Mouse (Mus musculus): ENCODE results near the gene Rsph14. TPM values are rescaled to one million over a fixed set of nuclear protein-coding genes. Genes with fewer than 3 reads are reported as not detected.

Rsph14 gene
- total RNA-seq (2012; rRNA removed): 0.18 TPM in 1 of 2 replicates, not detected in the other

DNA sequence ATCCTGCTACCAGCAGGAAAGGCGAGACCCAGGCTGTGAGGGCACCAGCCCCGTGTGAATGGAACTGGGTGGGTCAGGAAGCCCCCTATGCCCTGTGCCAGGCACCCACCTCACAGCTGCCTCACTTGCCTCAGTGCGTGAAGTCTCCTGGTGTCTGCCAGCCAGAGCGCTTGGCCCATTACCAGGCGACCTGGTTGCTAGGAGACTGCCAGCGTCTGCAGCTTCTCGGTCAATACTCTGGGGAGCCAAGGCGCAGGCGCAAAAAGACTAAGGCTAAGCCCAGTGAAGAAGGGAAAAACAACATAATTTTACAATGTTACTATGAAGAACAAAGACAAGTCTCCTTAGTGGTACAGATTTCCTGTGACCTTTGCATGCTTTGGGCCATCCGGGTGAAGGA lies at the start of gene Rsph14:
Gene Rsph14, minus strand, starts transcription at position 192 of the 400 bp plus-strand sequence.
- TF ChIP-seq ZNF384 (IDR thresholded peaks at IDR 0.05; ENCODE audit: low read depth, low read length) (no peak), ZC3H11A (IDR thresholded peaks at IDR 0.05; ENCODE audit: borderline replicate concordance, low read depth, low read length) (no peak), HCFC1 (IDR thresholded peaks at IDR 0.05; ENCODE audit: borderline replicate concordance, insufficient read depth, low read length) (no peak), CHD2 (IDR thresholded peaks at IDR 0.05; ENCODE audit: low read depth, low read length) (no peak), MAFK (IDR thresholded peaks at IDR 0.05; ENCODE audit: insufficient read depth, low read depth, low read length) (no peak)
- no peak within 1 kb of the TSS for H3K27ac ChIP-seq (ENCODE audit: insufficient read depth, low read depth, low read length, poor library complexity, severe bottlenecking)
- no peak within 1 kb of the TSS for H3K4me3 ChIP-seq (ENCODE audit: insufficient read depth in 1 of 2, low read depth in 1 of 2, low read length in 2 of 2, poor library complexity in 1 of 2, severe bottlenecking in 1 of 2)
- in situ Hi-C loops (cut with MboI; ENCODE audit: low sequenced_read_pairs in 2 of 2, unreplicated experiment in 2 of 2): no loop called here
- no peak for DNase-seq (ENCODE audit: low read depth, low spot score)
- peaks cover 0 to 5% of the 10 kb centered on the region in 2 experiments; a peak in 1 of 4 replicates for H3K4me1 ChIP-seq (ENCODE audit: control insufficient read depth in 2 of 2, insufficient read depth in 2 of 2, low read length in 2 of 2, poor library complexity in 1 of 2)
- H3K9ac ChIP-seq (ENCODE audit: insufficient read depth, low read depth, low read length, poor library complexity, severe bottlenecking): no peak within 1 kb of the TSS
- H3K9me3 ChIP-seq (ENCODE audit: control insufficient read depth, insufficient read depth, low read depth, low read length): no peaks in the 10 kb centered on the region
- H3K36me3 ChIP-seq (ENCODE audit: control insufficient read depth, insufficient read depth, low read length, poor library complexity, severe bottlenecking): no peaks in the 10 kb centered on the region

- H3K4me1 ChIP-seq (ENCODE audit: control insufficient read depth in 2 of 2, insufficient read depth in 2 of 2, low read length in 2 of 2, poor library complexity in 1 of 2): no peaks in the 10 kb centered on the region
- H3K27ac ChIP-seq (ENCODE audit: insufficient read depth, low read depth, low read length, poor library complexity, severe bottlenecking): no peak overlapping the region
- no peak overlapping the region for H3K9ac ChIP-seq (ENCODE audit: insufficient read depth, low read depth, low read length, poor library complexity, severe bottlenecking)
- in situ Hi-C loops (cut with MboI; ENCODE audit: low sequenced_read_pairs in 2 of 2, unreplicated experiment in 2 of 2): no loop called here
- no peak for TF ChIP-seq CHD2 (IDR thresholded peaks at IDR 0.05; ENCODE audit: low read depth, low read length)
- TF ChIP-seq ZC3H11A (IDR thresholded peaks at IDR 0.05; ENCODE audit: borderline replicate concordance, low read depth, low read length): no peak
- no peak for TF ChIP-seq HCFC1 (IDR thresholded peaks at IDR 0.05; ENCODE audit: borderline replicate concordance, insufficient read depth, low read length)
- no peak for TF ChIP-seq MAFK (IDR thresholded peaks at IDR 0.05; ENCODE audit: insufficient read depth, low read depth, low read length)
- TF ChIP-seq ZNF384 (IDR thresholded peaks at IDR 0.05; ENCODE audit: low read depth, low read length): no peak
- no peaks in the 10 kb centered on the region for H3K9me3 ChIP-seq (ENCODE audit: control insufficient read depth, insufficient read depth, low read depth, low read length)
- no peak overlapping the region for H3K4me3 ChIP-seq (ENCODE audit: insufficient read depth in 1 of 2, low read depth in 1 of 2, low read length in 2 of 2, poor library complexity in 1 of 2, severe bottlenecking in 1 of 2)
- no peak for DNase-seq (ENCODE audit: low read depth, low spot score)
- H3K36me3 ChIP-seq (ENCODE audit: control insufficient read depth, insufficient read depth, low read length, poor library complexity, severe bottlenecking): no peaks in the 10 kb centered on the region
Observed at GRCm38 (mm10) chr10:75078174-75079128, 46.1 kb upstream of the Rsph14 start.

GRCm38 (mm10) chr10:75075665-75076064 lies 43.3 kb upstream of the Rsph14 start:
- Histone ChIP-seq H3K27ac (ENCODE audit: insufficient read depth, low read depth, low read length, poor library complexity, severe bottlenecking) (no peak overlapping the region), H3K9me3 (ENCODE audit: control insufficient read depth, insufficient read depth, low read depth, low read length) (no peaks in the 10 kb centered on the region), H3K9ac (ENCODE audit: insufficient read depth, low read depth, low read length, poor library complexity, severe bottlenecking) (no peak overlapping the region), H3K4me1 (ENCODE audit: control insufficient read depth in 2 of 2, insufficient read depth in 2 of 2, low read length in 2 of 2, poor library complexity in 1 of 2) (no peaks in the 10 kb centered on the region), H3K4me3 (ENCODE audit: insufficient read depth in 1 of 2, low read depth in 1 of 2, low read length in 2 of 2, poor library complexity in 1 of 2, severe bottlenecking in 1 of 2) (no peak overlapping the region), H3K36me3 (ENCODE audit: control insufficient read depth, insufficient read depth, low read length, poor library complexity, severe bottlenecking) (no peaks in the 10 kb centered on the region)
- TF ChIP-seq MAFK (IDR thresholded peaks at IDR 0.05; ENCODE audit: insufficient read depth, low read depth, low read length): no peak
- TF ChIP-seq ZC3H11A (IDR thresholded peaks at IDR 0.05; ENCODE audit: borderline replicate concordance, low read depth, low read length): no peak
- no peak for TF ChIP-seq CHD2 (IDR thresholded peaks at IDR 0.05; ENCODE audit: low read depth, low read length)
- TF ChIP-seq ZNF384 (IDR thresholded peaks at IDR 0.05; ENCODE audit: low read depth, low read length): no peak
- no peak for TF ChIP-seq HCFC1 (IDR thresholded peaks at IDR 0.05; ENCODE audit: borderline replicate concordance, insufficient read depth, low read length)
- in situ Hi-C loops (cut with MboI; ENCODE audit: low sequenced_read_pairs in 2 of 2, unreplicated experiment in 2 of 2): no loop called here
- no peak for DNase-seq (ENCODE audit: low read depth, low spot score)

DNA sequence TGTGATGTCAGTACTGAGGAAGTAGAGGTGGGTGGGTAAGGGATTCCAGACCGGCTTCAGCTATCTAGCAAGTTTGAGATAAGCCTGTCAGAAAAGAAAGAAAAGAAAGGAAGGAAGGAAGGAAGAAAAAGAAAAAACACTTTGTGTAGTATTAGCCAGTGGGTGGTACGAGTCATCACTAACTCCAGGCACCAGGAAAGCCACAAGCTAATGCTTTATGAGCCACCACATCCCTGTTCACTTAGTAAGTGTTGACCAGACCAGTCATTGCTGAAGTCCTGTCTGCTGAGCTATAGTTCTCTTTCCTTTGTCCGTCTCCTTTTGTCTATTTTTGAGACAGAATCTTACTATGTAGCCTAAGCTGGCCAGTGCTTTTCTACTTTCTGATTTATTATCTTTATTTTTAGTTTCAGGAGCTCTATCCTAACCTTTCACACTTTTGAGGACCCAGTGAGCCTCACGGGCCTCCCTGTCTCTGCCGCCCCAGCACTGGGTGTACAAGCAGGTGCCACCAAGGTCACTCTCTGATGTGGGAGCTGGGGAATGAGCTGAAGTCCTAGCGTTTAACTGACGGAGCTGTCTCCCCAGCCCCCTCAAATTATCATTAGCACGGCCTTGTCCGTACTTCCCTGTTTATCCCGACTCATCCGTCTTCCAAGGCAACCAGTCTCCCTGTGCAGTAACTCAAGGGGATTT lies 38.0 kb upstream of the Rsph14 start:
- Histone ChIP-seq H3K4me1 (ENCODE audit: control insufficient read depth in 2 of 2, insufficient read depth in 2 of 2, low read length in 2 of 2, poor library complexity in 1 of 2) (peaks cover 0 to 6% of the 10 kb centered on the region in 2 experiments; a peak in 1 of 4 replicates), H3K36me3 (ENCODE audit: control insufficient read depth, insufficient read depth, low read length, poor library complexity, severe bottlenecking) (no peaks in the 10 kb centered on the region), H3K27ac (ENCODE audit: insufficient read depth, low read depth, low read length, poor library complexity, severe bottlenecking) (no peak overlapping the region), H3K4me3 (ENCODE audit: insufficient read depth in 1 of 2, low read depth in 1 of 2, low read length in 2 of 2, poor library complexity in 1 of 2, severe bottlenecking in 1 of 2) (no peak overlapping the region), H3K9ac (ENCODE audit: insufficient read depth, low read depth, low read length, poor library complexity, severe bottlenecking) (no peak overlapping the region), H3K9me3 (ENCODE audit: control insufficient read depth, insufficient read depth, low read depth, low read length) (no peaks in the 10 kb centered on the region)
- DNase-seq (ENCODE audit: low read depth, low spot score): no peak
- in situ Hi-C loops (cut with MboI; ENCODE audit: low sequenced_read_pairs in 2 of 2, unreplicated experiment in 2 of 2): no loop called here
- TF ChIP-seq CHD2 (IDR thresholded peaks at IDR 0.05; ENCODE audit: low read depth, low read length) (no peak), MAFK (IDR thresholded peaks at IDR 0.05; ENCODE audit: insufficient read depth, low read depth, low read length) (no peak), ZNF384 (IDR thresholded peaks at IDR 0.05; ENCODE audit: low read depth, low read length) (no peak), HCFC1 (IDR thresholded peaks at IDR 0.05; ENCODE audit: borderline replicate concordance, insufficient read depth, low read length) (no peak), ZC3H11A (IDR thresholded peaks at IDR 0.05; ENCODE audit: borderline replicate concordance, low read depth, low read length) (no peak)
